Mouse (Mus musculus): ENCODE results near the gene Nav1.
A peak's percentile ranks its signal among the peaks of the same experiment; 100 is the strongest.

The Nav1 gene

GRCm38 (mm10) chr1:135553615-135554014, 53.5 kb downstream of the Nav1 start:
- DNase-seq (ENCODE audit: extremely low read depth, low read depth, low spot score), result no peak

GRCm38 (mm10) chr1:135553154-135553553, 53.9 kb downstream of the Nav1 start:
- no peak for DNase-seq (ENCODE audit: extremely low read depth, low read depth, low spot score)

GRCm38 (mm10) chr1:135550886-135551285, 56.2 kb downstream of the Nav1 start:
- DNase-seq (ENCODE audit: extremely low read depth, low read depth, low spot score), result no peak

GRCm38 (mm10) chr1:135548750-135549149, 58.3 kb downstream of the Nav1 start:
- no peak for DNase-seq (ENCODE audit: extremely low read depth, low read depth, low spot score)

- DNase-seq (ENCODE audit: extremely low read depth, low read depth, low spot score), result no peak
Measured at GRCm38 (mm10) chr1:135546099-135546498, 61.0 kb downstream of the Nav1 start.

GRCm38 (mm10) chr1:135544504-135545146, 62.5 kb downstream of the Nav1 start:
- DNase-seq (ENCODE audit: extremely low read depth, low read depth, low spot score), result peak; percentile 23

GRCm38 (mm10) chr1:135542841-135543810, 64.0 kb downstream of the Nav1 start:
- DNase-seq (ENCODE audit: extremely low read depth, low read depth, low spot score), result no peak

GRCm38 (mm10) chr1:135542080-135542479, 65.0 kb downstream of the Nav1 start:
- DNase-seq (ENCODE audit: extremely low read depth, low read depth, low spot score), result no peak

GRCm38 (mm10) chr1:135540270-135540669, 66.8 kb downstream of the Nav1 start:
- DNase-seq (ENCODE audit: extremely low read depth, low read depth, low spot score), result no peak

- DNase-seq (ENCODE audit: extremely low read depth, low read depth, low spot score), result no peak
Measured at GRCm38 (mm10) chr1:135538441-135539265, 68.4 kb downstream of the Nav1 start.

GRCm38 (mm10) chr1:135536822-135537221, 70.3 kb downstream of the Nav1 start:
- DNase-seq (ENCODE audit: extremely low read depth, low read depth, low spot score), result no peak

GRCm38 (mm10) chr1:135536326-135536725, 70.8 kb downstream of the Nav1 start:
- DNase-seq (ENCODE audit: extremely low read depth, low read depth, low spot score), result no peak

GRCm38 (mm10) chr1:135535256-135535655, 71.8 kb downstream of the Nav1 start:
- DNase-seq (ENCODE audit: extremely low read depth, low read depth, low spot score), result no peak

GRCm38 (mm10) chr1:135534782-135535181, 72.3 kb downstream of the Nav1 start:
- DNase-seq (ENCODE audit: extremely low read depth, low read depth, low spot score), result no peak

GRCm38 (mm10) chr1:135534070-135534469, 73.0 kb downstream of the Nav1 start:
- no peak for DNase-seq (ENCODE audit: extremely low read depth, low read depth, low spot score)

GRCm38 (mm10) chr1:135532383-135532782, 74.7 kb downstream of the Nav1 start:
- DNase-seq (ENCODE audit: extremely low read depth, low read depth, low spot score), result no peak

- no peak for DNase-seq (ENCODE audit: extremely low read depth, low read depth, low spot score)
Measured at GRCm38 (mm10) chr1:135531981-135532380, 75.1 kb downstream of the Nav1 start.

- DNase-seq (ENCODE audit: extremely low read depth, low read depth, low spot score), result no peak
Measured at GRCm38 (mm10) chr1:135531081-135531480, 76.0 kb downstream of the Nav1 start.

GRCm38 (mm10) chr1:135524518-135524860, 82.6 kb downstream of the Nav1 start:
- no peak for DNase-seq (ENCODE audit: extremely low read depth, low read depth, low spot score)

GRCm38 (mm10) chr1:135523780-135524517, 83.1 kb downstream of the Nav1 start:
- DNase-seq (ENCODE audit: extremely low read depth, low read depth, low spot score), result no peak

- DNase-seq (ENCODE audit: extremely low read depth, low read depth, low spot score), result no peak
Measured at GRCm38 (mm10) chr1:135523344-135523743, 83.8 kb downstream of the Nav1 start.

All from fat pad, adult 2 months (tissue).